Mouse (Mus musculus) forebrain, embryonic 14.5 days (tissue): Measurements from ENCODE around the gene Slc4a11. TPM values are rescaled to one million over a fixed set of nuclear protein-coding genes. Genes with fewer than 3 reads are reported as not detected.
"Not testable (repeated sequence)": the region's sequence is repeated elsewhere in the genome, so short reads cannot be mapped to it uniquely, and the experiment has no call there.

Experiments used
- ATAC-seq: fragments of 200-750 bp; cut with Nextera tagmentation; 2 replicates; pipeline ENCODE4 v1.8.0; 2017; ENCODE audit warnings: mild to moderate bottlenecking, moderate library complexity
- DNase-seq: peaks from one replicate; pipeline ENCODE4 v3.0.0-alpha.2; 2015; ENCODE audit warnings: low spot score
- H3K27ac ChIP-seq: fragments of 300-500 bp; sonication (generic); 2 replicates; pipeline ENCODE4 v1.5.1; 2014; ENCODE audit warnings: low read depth, mild to moderate bottlenecking, control low read depth, low read length, moderate library complexity
- H3K27me3 ChIP-seq: fragments of 300-500 bp; sonication (generic); replicated peaks from 2 replicates; pipeline ENCODE4 v1.6.1; 2014; ENCODE audit warnings: low read length, control low read depth, mixed read lengths; ENCODE audit not compliant: control insufficient read depth, insufficient read depth
- H3K36me3 ChIP-seq: fragments of 300-500 bp; sonication (generic); 2 replicates; pipeline ENCODE4 v1.6.1; 2014; ENCODE audit warnings: low read length, control low read depth; ENCODE audit not compliant: control insufficient read depth, insufficient read depth
- H3K4me1 ChIP-seq: fragments of 300-500 bp; sonication (generic); 2 replicates; pipeline ENCODE4 v1.6.1; 2014; ENCODE audit warnings: antibody characterized with exemption, low read length, control low read depth; ENCODE audit not compliant: control insufficient read depth, insufficient read depth
- H3K4me2 ChIP-seq: fragments of 300-500 bp; sonication (generic); 2 replicates; pipeline ENCODE4 v1.6.1; 2014; ENCODE audit warnings: mild to moderate bottlenecking, control low read depth, low read length
- H3K4me3 ChIP-seq: fragments of 300-500 bp; sonication (generic); 2 replicates; pipeline ENCODE4 v1.5.1; 2014; ENCODE audit warnings: low read depth, low read length, control low read depth
- H3K9ac ChIP-seq: fragments of 300-500 bp; sonication (generic); 2 replicates; pipeline ENCODE4 v1.6.1; 2014; ENCODE audit warnings: mild to moderate bottlenecking, low read length, control low read depth, moderate library complexity
- H3K9me3 ChIP-seq: fragments of 300-500 bp; sonication (generic); replicated peaks from 2 replicates; pipeline ENCODE4 v1.6.1; 2016; ENCODE audit warnings: low read length, control low read depth, mixed read lengths; ENCODE audit not compliant: control insufficient read depth
- WGBS: fragments of 180-500 bp; shearing (Covaris S2); extraction: QIAGEN DNeasy Blood & Tissue Kit; methylation state at CpG from one replicate; pipeline ENCODE4 v1.1.7; 2014; 5-methylcytosine and 5-hydroxymethylcytosine counted together
- polyA plus RNA-seq: library from polyadenylated mRNA; unstranded; fragments of >200 nt; fragmentation: Nextera tagmentation; extraction: Ambion mirVana; gene quantifications from 2 replicates; pipeline ENCODE4 v1.2.1, GENCODE M21; 2014

Gene Slc4a11
- polyA plus RNA-seq, 1 experiment from 2014 or later: 0.52 TPM

GRCm38 (mm10) chr2:130663342-130663741 lies 34.0 kb downstream of the Slc4a11 start:
- H3K4me3 ChIP-seq: peak overlapping the region; percentile 47
- peak overlapping the region; percentile 97 for H3K27ac ChIP-seq
- H3K9me3 ChIP-seq: no peaks in the 10 kb centered on the region
- H3K27me3 ChIP-seq: no peaks in the 10 kb centered on the region
- no peak for ATAC-seq
- DNase-seq: no peak
- H3K36me3 ChIP-seq: peaks cover 36% of the 10 kb centered on the region
- peak overlapping the region; percentile 61 for H3K4me2 ChIP-seq
- 93% methylated on average over 11 of the region's 11 CpGs for WGBS
- H3K4me1 ChIP-seq: peaks cover 13% of the 10 kb centered on the region
- H3K9ac ChIP-seq: peak overlapping the region; percentile 75

- Histone ChIP-seq H3K4me1 (peaks cover 9% of the 10 kb centered on the region), H3K27me3 (no peaks in the 10 kb centered on the region), H3K9ac (no peak overlapping the region), H3K4me3 (no peak overlapping the region), H3K9me3 (no peaks in the 10 kb centered on the region), H3K4me2 (no peak overlapping the region), H3K27ac (no peak overlapping the region), H3K36me3 (peaks cover 84% of the 10 kb centered on the region)
- WGBS: 97% methylated on average over 10 of the region's 10 CpGs
- DNase-seq (no peak), ATAC-seq (no peak)
Observed at GRCm38 (mm10) chr2:130658530-130658929, 38.8 kb downstream of the Slc4a11 start.

GRCm38 (mm10) chr2:130657541-130657940 lies 39.8 kb downstream of the Slc4a11 start:
- H3K27ac ChIP-seq: no peak overlapping the region
- WGBS: 88% methylated on average over 6 of the region's 6 CpGs

GRCm38 (mm10) chr2:130656536-130656935 lies 40.8 kb downstream of the Slc4a11 start:
- H3K4me3 ChIP-seq: no peak overlapping the region
- no peak for DNase-seq
- H3K9ac ChIP-seq: no peak overlapping the region
- H3K4me2 ChIP-seq: no peak overlapping the region
- no peak for ATAC-seq
- no peaks in the 10 kb centered on the region for H3K4me1 ChIP-seq
- H3K27me3 ChIP-seq: no peaks in the 10 kb centered on the region
- WGBS: 96% methylated on average over 9 of the region's 9 CpGs
- H3K36me3 ChIP-seq: peaks cover 86% of the 10 kb centered on the region
- no peaks in the 10 kb centered on the region for H3K9me3 ChIP-seq
- no peak overlapping the region for H3K27ac ChIP-seq

More at GRCm38 (mm10) chr2:130657541-130657940, 39.8 kb downstream of the Slc4a11 start:
- Histone ChIP-seq H3K27me3 (no peaks in the 10 kb centered on the region), H3K4me1 (no peaks in the 10 kb centered on the region; the same call in 1 of the 2 replicates), H3K36me3 (peaks cover 89% of the 10 kb centered on the region), H3K9ac (no peak overlapping the region), H3K4me2 (no peak overlapping the region), H3K9me3 (no peaks in the 10 kb centered on the region), H3K4me3 (no peak overlapping the region)
- ATAC-seq (no peak), DNase-seq (no peak)

GRCm38 (mm10) chr2:130655660-130656339 lies 41.5 kb downstream of the Slc4a11 start:
- ATAC-seq: no peak
- Histone ChIP-seq H3K4me1 (no peaks in the 10 kb centered on the region), H3K4me2 (no peak overlapping the region), H3K27ac (no peak overlapping the region), H3K9ac (no peak overlapping the region), H3K9me3 (no peaks in the 10 kb centered on the region), H3K27me3 (no peaks in the 10 kb centered on the region), H3K36me3 (peaks cover 80% of the 10 kb centered on the region), H3K4me3 (no peak overlapping the region)
- DNase-seq: no peak
- 92% methylated on average over 6 of the region's 6 CpGs for WGBS

- no peak overlapping the region for H3K4me2 ChIP-seq
- no peak overlapping the region for H3K27ac ChIP-seq
- H3K9me3 ChIP-seq: no peaks in the 10 kb centered on the region
- H3K4me3 ChIP-seq: no peak overlapping the region
- no peak overlapping the region for H3K9ac ChIP-seq
- no peak for ATAC-seq
- H3K27me3 ChIP-seq: no peaks in the 10 kb centered on the region
- peaks cover 66% of the 10 kb centered on the region for H3K36me3 ChIP-seq
- DNase-seq: no peak
- no peaks in the 10 kb centered on the region for H3K4me1 ChIP-seq
- WGBS: 75% methylated on average over 1 of the region's 1 CpGs
Observed at GRCm38 (mm10) chr2:130653760-130654159, 43.6 kb downstream of the Slc4a11 start.

- ATAC-seq: no peak
- DNase-seq: no peak
- WGBS: 90% methylated on average over 2 of the region's 2 CpGs
Observed at GRCm38 (mm10) chr2:130653303-130653702, 44.0 kb downstream of the Slc4a11 start.

GRCm38 (mm10) chr2:130649028-130649427 lies 48.3 kb downstream of the Slc4a11 start:
- H3K4me1 ChIP-seq, H3K9ac ChIP-seq, ATAC-seq, H3K27me3 ChIP-seq, H3K4me2 ChIP-seq, H3K27ac ChIP-seq, DNase-seq, H3K4me3 ChIP-seq, H3K9me3 ChIP-seq: not testable (repeated sequence)
- WGBS: 85% methylated on average over 6 of the region's 6 CpGs
- peaks cover 19% of the 10 kb centered on the region for H3K36me3 ChIP-seq

More at GRCm38 (mm10) chr2:130653303-130653702, 44.0 kb downstream of the Slc4a11 start:
- Histone ChIP-seq H3K4me1 (no peaks in the 10 kb centered on the region), H3K27me3 (no peaks in the 10 kb centered on the region), H3K4me2 (no peak overlapping the region), H3K9ac (no peak overlapping the region), H3K9me3 (no peaks in the 10 kb centered on the region), H3K36me3 (peaks cover 61% of the 10 kb centered on the region), H3K4me3 (no peak overlapping the region), H3K27ac (no peak overlapping the region)

GRCm38 (mm10) chr2:130645198-130645597 lies 52.1 kb downstream of the Slc4a11 start:
- no peak overlapping the region for H3K9ac ChIP-seq
- no peak overlapping the region for H3K4me2 ChIP-seq
- H3K4me3 ChIP-seq: no peak overlapping the region
- ATAC-seq: no peak
- H3K27me3 ChIP-seq: no peaks in the 10 kb centered on the region
- WGBS: 84% methylated on average over 4 of the region's 4 CpGs
- H3K9me3 ChIP-seq: no peaks in the 10 kb centered on the region
- H3K36me3 ChIP-seq: no peaks in the 10 kb centered on the region; the same call in 1 of the 2 replicates
- no peak overlapping the region for H3K27ac ChIP-seq
- H3K4me1 ChIP-seq: peaks cover 10% of the 10 kb centered on the region
- no peak for DNase-seq
